Mouse (Mus musculus) liver, adult 2 months (tissue): ENCODE data around the gene Cdkn2d. TPM values are rescaled to one million over a fixed set of nuclear protein-coding genes. Genes with fewer than 3 reads are reported as not detected.

Experiments used
- DNase-seq: peaks from one replicate; pipeline ENCODE4 v3.0.0-alpha.2; 2011; ENCODE audit warnings: low read depth, low spot score; ENCODE audit errors: extremely low read depth
- H3K27ac ChIP-seq: fragments of 200-500 bp; replicated peaks from 2 replicates; pipeline ENCODE4 v1.5.1; 2012; ENCODE audit warnings: low read depth, mild to moderate bottlenecking, control low read depth, inconsistent platforms, low read length; ENCODE audit not compliant: insufficient read depth
- H3K27me3 ChIP-seq: fragments of 200-500 bp; 2 replicates; pipeline ENCODE4 v1.6.1; 2012; ENCODE audit warnings: mild to moderate bottlenecking, moderate library complexity, low read length, inconsistent platforms; ENCODE audit not compliant: control insufficient read depth, insufficient read depth
- H3K36me3 ChIP-seq: fragments of 200-500 bp; 2 replicates; pipeline ENCODE4 v1.6.1; 2012; ENCODE audit warnings: low read length, inconsistent platforms; ENCODE audit not compliant: control insufficient read depth, insufficient read depth
- H3K4me1 ChIP-seq: fragments of 200-500 bp; 2 replicates; pipeline ENCODE4 v1.6.1; 2011; ENCODE audit warnings: low read length; ENCODE audit not compliant: control insufficient read depth, insufficient read depth
- H3K4me3 ChIP-seq: fragments of 200-500 bp; 2 replicates; pipeline ENCODE4 v1.5.1; 2011; ENCODE audit warnings: low read depth, mild to moderate bottlenecking, control low read depth, low read length, moderate library complexity; ENCODE audit not compliant: insufficient read depth
- H3K79me2 ChIP-seq: fragments of 200-500 bp; 2 replicates; pipeline ENCODE4 v1.6.1; 2012; ENCODE audit warnings: inconsistent platforms, mild to moderate bottlenecking, low read length, moderate library complexity; ENCODE audit not compliant: control insufficient read depth, insufficient read depth
- H3K9ac ChIP-seq: fragments of 200-500 bp; 2 replicates; pipeline ENCODE4 v1.6.1; 2012; ENCODE audit warnings: low read depth, mild to moderate bottlenecking, control low read depth, inconsistent platforms, low read length
- CTCF ChIP-seq: fragments of 200-500 bp; IDR thresholded peaks from 2 replicates; pipeline ENCODE4 v1.5.1; 2011; ENCODE audit warnings: low read depth, low read length, control low read depth
- POLR2A ChIP-seq: fragments of 200-500 bp; IDR thresholded peaks from 2 replicates; pipeline ENCODE4 v1.6.1; 2011; ENCODE audit warnings: low read length, control low read depth; ENCODE audit not compliant: insufficient read depth; ENCODE audit errors: extremely low read depth
- WGBS: fragments of 180-500 bp; shearing (Covaris S2); methylation state at CpG from one replicate; pipeline ENCODE4 v1.1.7; 2018; 5-methylcytosine and 5-hydroxymethylcytosine counted together
- polyA plus RNA-seq: library from polyadenylated mRNA; depleted of rRNA; stranded (reverse); fragments of >200 nt; gene quantifications from 2 replicates; pipeline ENCODE4 v1.2.3, GENCODE M21; 2012
- total RNA-seq: library from RNA; depleted of rRNA; stranded (reverse); fragments of >200 nt; gene quantifications from 2 replicates; pipeline ENCODE4 v1.2.3, GENCODE M21; 2014

Gene Cdkn2d
- total and polyA plus RNA-seq, 2 experiments: 3.0 to 5.1 TPM

- Histone ChIP-seq H3K4me3 (peak within 1 kb of the TSS; percentile 86), H3K9ac (peak within 1 kb of the TSS; percentile 77), H3K4me1 (peaks cover 2% of the 10 kb centered on the region), H3K27ac (peak within 1 kb of the TSS; percentile 30), H3K79me2 (no peaks in the 10 kb centered on the region), H3K27me3 (no peaks in the 10 kb centered on the region), H3K36me3 (no peaks in the 10 kb centered on the region)
- TF ChIP-seq CTCF (no peak), POLR2A (0 out of 2 replicates have a peak, but pooled peaks have one; percentile 12)
- 9% methylated on average over 52 of the region's 52 CpGs for WGBS
- DNase-seq: peak; percentile 33
Measured at GRCm38 (mm10) chr9:21320619-21321512, 29.7 kb upstream of the Cdkn2d start, which contains the start of gene Slc44a2. Gene Slc44a2 (plus strand): TSS chr9:21320698.

- no peak overlapping the region for H3K9ac ChIP-seq
Measured at GRCm38 (mm10) chr9:21320280-21320618, 29.0 kb upstream of the Cdkn2d start.

GRCm38 (mm10) chr9:21319503-21319902 lies 28.3 kb upstream of the Cdkn2d start:
- no peaks in the 10 kb centered on the region for H3K79me2 ChIP-seq
- H3K4me1 ChIP-seq: peaks cover 2% of the 10 kb centered on the region
- 100% methylated on average over 4 of the region's 4 CpGs for WGBS
- H3K36me3 ChIP-seq: no peaks in the 10 kb centered on the region
- no peaks in the 10 kb centered on the region for H3K27me3 ChIP-seq
- no peak for DNase-seq
- no peak overlapping the region for H3K4me3 ChIP-seq
- no peak overlapping the region for H3K27ac ChIP-seq
- no peak for TF ChIP-seq CTCF
- TF ChIP-seq POLR2A: no peak
- no peak overlapping the region for H3K9ac ChIP-seq

More at GRCm38 (mm10) chr9:21320280-21320618, 29.0 kb upstream of the Cdkn2d start:
- no peaks in the 10 kb centered on the region for H3K36me3 ChIP-seq
- H3K4me1 ChIP-seq: peaks cover 2% of the 10 kb centered on the region
- H3K4me3 ChIP-seq: no peak overlapping the region
- H3K27me3 ChIP-seq: no peaks in the 10 kb centered on the region
- H3K79me2 ChIP-seq: no peaks in the 10 kb centered on the region
- no peak for TF ChIP-seq POLR2A
- TF ChIP-seq CTCF: no peak
- 27% methylated on average over 4 of the region's 4 CpGs for WGBS
- no peak for DNase-seq
- no peak overlapping the region for H3K27ac ChIP-seq

GRCm38 (mm10) chr9:21318792-21319191 lies 27.6 kb upstream of the Cdkn2d start:
- peaks cover 2% of the 10 kb centered on the region for H3K4me1 ChIP-seq
- H3K27ac ChIP-seq: no peak overlapping the region
- WGBS: 92% methylated on average over 6 of the region's 6 CpGs
- no peaks in the 10 kb centered on the region for H3K36me3 ChIP-seq
- no peak for DNase-seq
- H3K4me3 ChIP-seq: no peak overlapping the region
- no peak for TF ChIP-seq CTCF
- TF ChIP-seq POLR2A: no peak
- H3K27me3 ChIP-seq: no peaks in the 10 kb centered on the region
- no peaks in the 10 kb centered on the region for H3K79me2 ChIP-seq
- H3K9ac ChIP-seq: no peak overlapping the region

- 77% methylated on average over 7 of the region's 7 CpGs for WGBS
- H3K27ac ChIP-seq: no peak overlapping the region
- peaks cover 2% of the 10 kb centered on the region; the same call in 1 of the 2 replicates for H3K4me1 ChIP-seq
- H3K36me3 ChIP-seq: no peaks in the 10 kb centered on the region
- H3K9ac ChIP-seq: no peak overlapping the region
- H3K79me2 ChIP-seq: no peaks in the 10 kb centered on the region
- H3K27me3 ChIP-seq: peaks cover 6% of the 10 kb centered on the region
- DNase-seq: no peak
- TF ChIP-seq CTCF: no peak
- no peak for TF ChIP-seq POLR2A
- H3K4me3 ChIP-seq: no peak overlapping the region
Measured at GRCm38 (mm10) chr9:21316696-21317095, 25.5 kb upstream of the Cdkn2d start.

GRCm38 (mm10) chr9:21315421-21315820 lies 24.2 kb upstream of the Cdkn2d start:
- Histone ChIP-seq H3K79me2 (no peaks in the 10 kb centered on the region), H3K4me1 (peaks cover 2% of the 10 kb centered on the region; the same call in 1 of the 2 replicates), H3K36me3 (no peaks in the 10 kb centered on the region), H3K27me3 (peaks cover 6% of the 10 kb centered on the region), H3K4me3 (no peak overlapping the region), H3K27ac (no peak overlapping the region), H3K9ac (no peak overlapping the region)
- TF ChIP-seq CTCF (no peak), POLR2A (no peak)
- no peak for DNase-seq
- 71% methylated on average over 5 of the region's 5 CpGs for WGBS
